In genomic region chr4:150236031-150236430, GRCm38 (mm10) we compare ENCODE assay signal across 9 mouse cellular contexts. TPM values are rescaled to one million over a fixed set of nuclear protein-coding genes. Genes with fewer than 3 reads are reported as not detected.
DNase-seq lines count a peak whose midpoint lies in the region; ATAC-seq and TF ChIP-seq lines count a peak whose summit lies in the region.
"Had no signal": no experiment of that assay in that cellular context is flagged by ENCODE, and none has a peak within 500 bp of the region (broad histone marks: within the 10 kb centered on the region; RNA-seq: fewer than 3 reads in every experiment).

No protein-coding gene starts in this region.

- peak overlapping the region; percentile 97 for H3K9ac ChIP-seq in lung, embryonic 14.5 days
- H3K9ac ChIP-seq in limb, embryonic 11.5 days (ENCODE audit: low read length) = peak overlapping the region; percentile 87

- peak overlapping the region; percentile 99 for H3K27ac ChIP-seq in lung, embryonic 14.5 days (ENCODE audit: low read depth)
- H3K27ac ChIP-seq in embryonic fibroblast, embryonic 13.5 days (ENCODE audit: insufficient read depth, low read length) = peak overlapping the region; percentile 74
- H3K27ac ChIP-seq in limb, embryonic 11.5 days (replicated peaks; ENCODE audit: low read depth, low read length) = peak overlapping the region; percentile 99
- peak overlapping the region; percentile 43 for H3K27ac ChIP-seq in small intestine, adult 2 months (ENCODE audit: insufficient read depth, low read depth, low read length)

- peaks cover 10% of the 10 kb centered on the region for H3K4me1 ChIP-seq in lung, embryonic 14.5 days (ENCODE audit: insufficient read depth)
- 0 out of 2 replicates have a peak, but pooled peaks cover under 1% of the 10 kb centered on the region for H3K4me1 ChIP-seq in embryonic fibroblast, embryonic 13.5 days (ENCODE audit: control insufficient read depth, insufficient read depth, low read length)
- peaks cover 27% of the 10 kb centered on the region for H3K4me1 ChIP-seq in limb, embryonic 11.5 days (ENCODE audit: control insufficient read depth, insufficient read depth, low read length)
- H3K4me1 ChIP-seq in small intestine, adult 2 months (ENCODE audit: control insufficient read depth, insufficient read depth, insufficient read length, low read length) = peaks cover 12% of the 10 kb centered on the region

- H3K27me3 ChIP-seq in lung, embryonic 14.5 days (ENCODE audit: insufficient read depth, low read length) = no peaks in the 10 kb centered on the region
- no peaks in the 10 kb centered on the region for H3K27me3 ChIP-seq in limb, embryonic 11.5 days (ENCODE audit: control insufficient read depth, insufficient read depth, low read length)
- H3K27me3 ChIP-seq in small intestine, adult 2 months (ENCODE audit: control insufficient read depth, insufficient read depth, low read length) = no peaks in the 10 kb centered on the region

- peak overlapping the region; percentile 93 for H3K4me3 ChIP-seq in lung, embryonic 14.5 days (ENCODE audit: low read depth, low read length)
- H3K4me3 ChIP-seq in embryonic fibroblast, embryonic 13.5 days (ENCODE audit: insufficient read depth, low read length) = peak overlapping the region; percentile 40
- H3K4me3 ChIP-seq in limb, embryonic 11.5 days (ENCODE audit: low read depth, low read length) = peak overlapping the region; percentile 65
- no peak overlapping the region for H3K4me3 ChIP-seq in small intestine, adult 2 months (ENCODE audit: low read depth, low read length)

- no peak for ATAC-seq in lung, embryonic 14.5 days (ENCODE audit: insufficient read depth)
- ATAC-seq in limb, embryonic 11.5 days (ENCODE audit: insufficient number of reproducible peaks, low FRiP score, low TSS enrichment, low read depth) = no peak

- no peaks in the 10 kb centered on the region for H3K9me3 ChIP-seq in lung, embryonic 14.5 days (ENCODE audit: low read depth, low read length)
- H3K9me3 ChIP-seq in limb, embryonic 11.5 days (ENCODE audit: control insufficient read depth, low read length) = no peaks in the 10 kb centered on the region

- DNase-seq in lung, embryonic 14.5 days = no peak
- DNase-seq in lung, postnatal 25 days (ENCODE audit: low spot score) = no peak
- DNase-seq in limb, embryonic 11.5 days (ENCODE audit: low spot score) = no peak
- no peak for DNase-seq in layer of hippocampus, postnatal 25 days (ENCODE audit: extremely low spot score in 1 of 2, low spot score in 1 of 2)
- DNase-seq in layer of hippocampus, adult 8-10 months (ENCODE audit: low spot score in 2 of 2) = no peak

- peak overlapping the region; percentile 61 for H3K4me2 ChIP-seq in lung, embryonic 14.5 days
- peak overlapping the region; percentile 51 for H3K4me2 ChIP-seq in limb, embryonic 11.5 days (ENCODE audit: low read depth, severe bottlenecking)

- peaks cover 22% of the 10 kb centered on the region for H3K36me3 ChIP-seq in lung, embryonic 14.5 days (ENCODE audit: insufficient read depth)
- peaks cover 4% of the 10 kb centered on the region; the same call in 1 of the 2 replicates for H3K36me3 ChIP-seq in limb, embryonic 11.5 days (ENCODE audit: control insufficient read depth, insufficient read depth, low read length)
- peaks cover 13% of the 10 kb centered on the region for H3K36me3 ChIP-seq in small intestine, adult 2 months (ENCODE audit: control insufficient read depth, insufficient read depth, low read length)

- 70% methylated on average over 8 of the region's 8 CpGs for WGBS in lung, embryonic 14.5 days
- WGBS in limb, embryonic 11.5 days = 76% methylated on average over 8 of the region's 8 CpGs
- whole genome bisulfite sequencing in small intestine, adult 2 months = 72% methylated on average over 8 of the region's 8 CpGs

- TF ChIP-seq POLR2A in embryonic fibroblast, embryonic 13.5 days (IDR thresholded peaks at IDR 0.05; ENCODE audit: low read depth, low read length) = no peak
- no peak for TF ChIP-seq POLR2A in small intestine, adult 2 months (IDR thresholded peaks at IDR 0.05; ENCODE audit: low read depth, low read length)

- no peak for TF ChIP-seq CTCF in lung, embryonic 14.5 days (IDR thresholded peaks at IDR 0.05; ENCODE audit: low read depth)
- no peak for TF ChIP-seq CTCF in embryonic fibroblast, embryonic 13.5 days (IDR thresholded peaks at IDR 0.05; ENCODE audit: borderline replicate concordance, insufficient read depth, low read length)
- no peak for TF ChIP-seq CTCF in small intestine, adult 2 months (IDR thresholded peaks at IDR 0.05; ENCODE audit: extremely low read depth, insufficient read length, insufficient replicate concordance, low read depth, low read length)

RNA-seq across cellular contexts. Expression of gene Eno1, which starts 0.5 kb away (rescaled TPM):
- polyA plus RNA-seq in lung, embryonic 14.5 days (2014; fragmentation: Nextera tagmentation; extraction: Ambion mirVana) = 1,829 and 1,952 TPM in 2 replicates
- polyA plus RNA-seq in embryonic fibroblast, embryonic 13.5 days (2011; ENCODE audit: insufficient read length, low read depth, missing spikeins) = 672 and 858 TPM in 2 replicates
- 2,196 and 2,311 TPM in 2 replicates for polyA plus RNA-seq in limb, embryonic 11.5 days (2014; fragmentation: Nextera tagmentation; extraction: Ambion mirVana)
- 223 and 498 TPM in 2 replicates for polyA plus RNA-seq in small intestine, adult 2 months (2012; rRNA removed)
- 100 to 1,000 TPM; 401 to 447 TPM for total RNA-seq in layer of hippocampus, postnatal 25 days (2021)
- 100 to 1,000 TPM; 419 to 457 (median 441) TPM for total RNA-seq in layer of hippocampus, adult 8-10 months (2022)

RNA-seq across cellular contexts. Expression of gene Car6, which starts 34.9 kb away (rescaled TPM):
- polyA plus RNA-seq in lung, embryonic 14.5 days (2014; fragmentation: Nextera tagmentation; extraction: Ambion mirVana) = not detected in 2 replicates
- polyA plus RNA-seq in embryonic fibroblast, embryonic 13.5 days (2011; ENCODE audit: insufficient read length, low read depth, missing spikeins) = 2.7 and 7.0 TPM in 2 replicates
- 0.09 and 0.34 TPM in 2 replicates for polyA plus RNA-seq in limb, embryonic 11.5 days (2014; fragmentation: Nextera tagmentation; extraction: Ambion mirVana)
- 0.14 TPM in 1 of 2 replicates, not detected in the other for polyA plus RNA-seq in small intestine, adult 2 months (2012; rRNA removed)
- not detected for total RNA-seq in layer of hippocampus, postnatal 25 days (2021)
- total RNA-seq in layer of hippocampus, adult 8-10 months (2022) = under 1 TPM in 2 of 4 experiments, not detected in 2; 0.20 to 0.53 TPM
- polyA plus RNA-seq: brain, embryonic 14.5 days; large intestine, adult 2 months had no signal

RNA-seq across cellular contexts. Expression of gene Rere, which starts 45.4 kb away (rescaled TPM):
- polyA plus RNA-seq in lung, embryonic 14.5 days (2014; fragmentation: Nextera tagmentation; extraction: Ambion mirVana) = 41.1 and 41.5 TPM in 2 replicates
- 47.2 and 59.0 TPM in 2 replicates for polyA plus RNA-seq in embryonic fibroblast, embryonic 13.5 days (2011; ENCODE audit: insufficient read length, low read depth, missing spikeins)
- 37.9 and 44.9 TPM in 2 replicates for polyA plus RNA-seq in limb, embryonic 11.5 days (2014; fragmentation: Nextera tagmentation; extraction: Ambion mirVana)
- 37.1 and 72.8 TPM in 2 replicates for polyA plus RNA-seq in small intestine, adult 2 months (2012; rRNA removed)
- 100 to 1,000 TPM; 106 to 134 TPM for total RNA-seq in layer of hippocampus, postnatal 25 days (2021)
- total RNA-seq in layer of hippocampus, adult 8-10 months (2022) = 100 to 1,000 TPM; 105 to 123 (median 113) TPM

Comparison
In these comparisons a context has a peak if more than half of its experiments do, and no peak if none do; other contexts are left out.
1. H3K27ac ChIP-seq: peak in every context shown above with its lines; median percentile 99 in lung, embryonic 14.5 days; 99 in limb, embryonic 11.5 days; 74 in embryonic fibroblast, embryonic 13.5 days; 43 in small intestine, adult 2 months.